Mouse (Mus musculus): ENCODE measurements around the gene Lrrc41.

The Lrrc41 gene

DNA sequence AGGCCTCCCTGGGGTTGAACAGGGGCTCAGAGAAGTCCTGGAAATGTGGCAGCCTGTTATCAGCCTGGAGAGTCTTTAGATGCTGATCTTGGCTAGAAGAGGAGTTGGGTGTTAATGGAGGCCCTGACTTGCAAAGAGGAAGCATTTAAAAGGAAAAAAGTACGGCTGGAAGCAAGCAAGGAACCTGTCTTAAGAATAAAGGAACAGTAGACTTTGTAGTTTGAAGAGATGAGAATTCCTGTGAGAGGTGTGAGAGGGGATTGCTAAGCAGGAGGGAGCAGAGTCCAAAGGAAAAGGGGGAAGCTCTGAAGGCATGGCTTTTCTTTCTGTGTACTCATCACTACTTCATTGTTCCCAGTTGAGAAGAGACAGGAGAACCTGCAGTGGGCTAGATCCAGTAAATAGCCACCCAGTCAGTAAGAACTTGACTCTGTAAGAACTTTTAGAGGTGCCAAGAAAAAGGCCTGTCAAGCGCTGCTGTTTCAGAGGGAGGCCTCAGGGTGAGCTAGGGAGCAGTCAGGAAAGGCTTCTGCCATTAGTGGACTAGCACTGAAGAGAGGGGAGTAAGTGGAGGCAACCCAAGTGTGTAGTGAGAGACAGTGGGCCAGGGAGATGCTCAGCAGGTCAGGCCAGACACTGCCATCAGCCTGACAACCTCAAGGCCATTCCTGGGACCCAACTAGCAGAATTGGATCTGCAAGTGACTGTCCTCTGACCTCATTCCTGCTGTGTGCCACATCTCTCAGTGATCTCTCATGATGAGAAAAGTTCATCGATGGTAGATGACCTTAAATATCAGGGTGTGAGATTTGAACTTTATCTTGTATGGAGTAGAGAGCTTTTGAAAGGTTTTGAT lies 2.4 kb downstream of the Lrrc41 start:
- DNase-seq (ENCODE audit: low spot score in 2 of 2), result no peak

DNA sequence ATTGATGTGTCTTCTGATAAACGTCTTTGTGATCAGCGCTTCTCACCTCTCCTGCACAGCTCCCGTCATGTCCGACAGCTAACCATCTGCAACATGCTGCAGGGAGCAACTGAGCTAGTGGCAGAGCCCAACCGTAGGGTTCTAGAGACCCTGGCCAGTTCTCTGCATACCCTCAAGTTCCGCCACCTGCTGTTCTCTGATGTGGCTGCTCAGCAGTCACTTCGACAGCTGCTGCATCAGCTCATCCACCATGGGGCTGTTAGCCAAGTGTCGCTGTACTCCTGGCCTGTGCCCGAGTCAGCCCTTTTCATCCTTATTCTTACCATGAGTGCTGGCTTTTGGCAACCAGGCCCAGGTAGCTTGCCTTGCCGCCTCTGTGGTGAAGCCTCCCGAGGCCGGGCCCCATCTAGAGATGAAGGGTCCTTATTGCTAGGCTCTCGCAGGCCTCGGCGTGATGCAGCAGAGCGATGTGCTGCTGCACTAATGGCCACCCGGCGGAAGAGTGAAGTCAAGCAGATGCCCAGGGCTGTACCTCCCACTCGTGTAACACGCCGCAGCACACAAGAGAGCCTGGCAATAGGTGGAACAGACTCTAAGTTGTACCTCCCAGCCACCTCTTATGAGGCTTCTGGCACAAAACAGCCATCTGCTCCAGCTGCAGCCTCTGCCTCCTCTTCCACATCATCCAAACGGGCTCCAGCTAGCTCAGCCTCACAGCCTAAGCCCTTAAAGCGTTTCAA lies 13.6 kb downstream of the Lrrc41 start:
- no peak for DNase-seq (ENCODE audit: low spot score in 2 of 2)

DNA sequence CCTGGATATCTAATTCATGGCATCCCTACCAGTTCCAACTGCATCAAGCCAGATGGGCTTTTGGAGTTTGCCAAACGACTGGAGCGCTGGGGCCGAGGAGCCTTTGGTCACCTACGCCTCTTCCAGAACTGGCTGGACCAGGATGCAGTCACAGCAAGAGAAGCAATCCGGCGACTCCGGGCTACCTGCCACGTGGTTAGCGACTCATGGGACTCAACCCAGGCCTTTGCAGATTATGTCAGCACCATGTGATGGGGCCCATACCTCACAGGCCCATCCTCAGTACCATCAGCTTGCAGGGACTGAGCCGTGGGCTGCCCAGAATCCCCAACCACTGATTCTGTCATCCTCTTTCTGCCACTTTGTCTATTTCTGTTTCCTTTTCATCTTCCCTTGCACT lies 21.2 kb downstream of the Lrrc41 start:
- no peak for DNase-seq (ENCODE audit: low spot score in 2 of 2)

DNA sequence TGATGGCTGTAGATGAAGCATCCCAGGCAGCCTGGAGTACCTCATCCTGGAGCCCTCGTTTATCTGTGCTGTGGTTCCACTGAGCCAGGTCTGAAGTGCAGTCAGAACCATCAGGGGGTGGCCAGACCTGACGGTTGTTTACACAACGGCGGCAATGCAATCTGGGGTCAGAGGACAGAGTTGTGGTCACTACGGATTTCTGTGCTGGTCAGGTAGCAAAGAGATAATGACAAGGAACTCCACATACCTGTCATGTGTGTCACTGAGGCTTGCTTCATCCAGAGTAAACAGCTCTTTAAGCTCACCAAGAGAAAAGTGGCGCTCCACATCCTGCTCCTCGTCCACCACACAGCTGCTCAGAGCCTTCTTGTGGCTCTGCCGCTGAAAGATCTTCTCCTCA lies 22.1 kb downstream of the Lrrc41 start:
- DNase-seq (ENCODE audit: low spot score in 2 of 2), result no peak

- DNase-seq (ENCODE audit: low spot score in 2 of 2), result no peak
Measured at GRCm38 (mm10) chr4:116100959-116101358, 25.9 kb downstream of the Lrrc41 start.

DNA sequence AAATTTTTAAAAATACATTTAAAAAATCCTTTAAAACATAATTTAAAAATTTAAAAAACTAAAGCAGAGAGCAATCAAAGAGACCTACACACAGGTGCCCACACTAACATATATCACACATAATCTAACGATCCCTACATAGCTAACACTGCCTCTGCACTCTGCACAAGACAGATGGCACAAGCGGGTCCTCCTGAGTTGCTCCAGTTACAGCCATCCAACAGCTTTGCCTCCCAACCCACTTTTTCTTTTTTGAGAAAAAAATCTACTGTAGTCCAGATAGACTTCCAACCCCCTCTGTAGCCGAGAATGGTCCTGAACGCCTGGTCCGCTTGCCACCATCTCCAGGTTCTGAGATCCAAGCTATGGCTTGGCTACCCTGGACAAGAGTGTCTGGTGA lies 30.2 kb downstream of the Lrrc41 start:
- DNase-seq (ENCODE audit: low spot score in 2 of 2), result no peak

- DNase-seq (ENCODE audit: low spot score in 2 of 2), result no peak
Measured at GRCm38 (mm10) chr4:116110695-116111094, 35.6 kb downstream of the Lrrc41 start.

DNA sequence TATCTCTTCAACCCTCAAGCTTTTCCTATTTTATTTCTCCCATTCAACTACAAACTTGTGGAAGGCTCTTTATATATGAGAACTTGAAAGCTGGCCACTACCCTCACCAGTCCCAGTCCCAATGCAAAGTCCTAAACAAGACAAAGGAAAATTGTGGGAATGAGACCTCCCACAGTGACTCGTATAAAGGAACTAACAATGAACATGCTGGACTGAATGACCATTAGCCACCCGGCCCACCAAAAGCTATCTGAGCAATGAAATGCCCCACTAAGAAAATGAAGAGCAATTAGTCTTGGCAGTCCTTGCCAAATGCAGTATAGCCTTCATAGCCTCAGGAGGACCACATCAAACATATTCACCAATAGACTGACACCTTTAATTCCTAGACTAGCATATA lies 36.4 kb downstream of the Lrrc41 start:
- DNase-seq (ENCODE audit: low spot score in 2 of 2), result no peak

- DNase-seq (ENCODE audit: low spot score in 2 of 2), result no peak
Measured at GRCm38 (mm10) chr4:116122762-116123161, 47.7 kb downstream of the Lrrc41 start.

DNA sequence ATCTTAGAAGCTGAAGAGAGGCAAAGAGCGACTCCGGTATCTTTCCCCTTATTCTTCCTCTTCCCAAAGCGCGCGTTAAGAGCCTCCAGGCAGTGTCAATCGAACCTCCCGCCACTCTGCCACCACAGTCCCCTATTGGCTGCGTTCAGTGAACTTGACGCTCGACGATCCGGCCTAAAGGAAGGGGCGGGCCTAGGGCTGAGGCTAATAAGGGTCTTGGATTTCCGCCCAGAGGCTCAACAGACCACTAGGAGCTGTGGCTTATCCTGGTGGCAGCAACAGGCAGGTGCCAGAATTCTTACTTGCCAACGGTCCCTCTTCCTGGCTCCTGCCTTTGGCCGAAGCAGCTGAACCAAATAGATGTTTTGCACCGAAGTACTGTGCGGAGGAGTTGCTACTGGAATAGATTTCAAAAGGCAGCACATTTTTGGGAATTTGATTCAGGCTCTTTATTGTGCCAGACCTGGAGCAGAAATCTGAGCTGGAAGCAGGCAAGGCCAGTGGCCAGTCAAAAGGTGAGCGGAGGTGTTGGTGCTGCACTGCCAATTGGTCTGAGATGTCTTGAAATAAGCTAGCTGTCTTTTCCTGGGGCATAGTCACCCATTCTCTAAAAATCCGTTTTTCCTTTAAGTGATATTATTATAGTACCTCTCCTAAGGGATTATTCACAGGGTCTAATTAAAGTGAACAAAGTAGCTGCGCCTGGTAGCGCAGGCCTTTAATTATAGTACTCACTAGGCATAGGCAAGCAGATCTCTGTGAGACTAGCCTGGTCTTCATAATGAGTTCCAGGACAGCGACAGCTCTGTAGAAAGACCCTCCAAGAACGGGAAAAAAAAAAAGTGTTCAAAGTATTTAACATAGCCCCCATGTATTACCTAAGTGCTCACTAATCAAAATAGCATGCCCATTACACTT lies 48.8 kb downstream of the Lrrc41 start, which contains the start of the genes Rad54l and Pomgnt1:
TSS of gene Rad54l (minus strand) at position 89 of the 918 bp plus-strand sequence.
TSS of gene Pomgnt1 (plus strand) at position 239 of the 918 bp plus-strand sequence.
- peak; percentile 58 to 70 for DNase-seq (ENCODE audit: low spot score in 2 of 2)

DNA sequence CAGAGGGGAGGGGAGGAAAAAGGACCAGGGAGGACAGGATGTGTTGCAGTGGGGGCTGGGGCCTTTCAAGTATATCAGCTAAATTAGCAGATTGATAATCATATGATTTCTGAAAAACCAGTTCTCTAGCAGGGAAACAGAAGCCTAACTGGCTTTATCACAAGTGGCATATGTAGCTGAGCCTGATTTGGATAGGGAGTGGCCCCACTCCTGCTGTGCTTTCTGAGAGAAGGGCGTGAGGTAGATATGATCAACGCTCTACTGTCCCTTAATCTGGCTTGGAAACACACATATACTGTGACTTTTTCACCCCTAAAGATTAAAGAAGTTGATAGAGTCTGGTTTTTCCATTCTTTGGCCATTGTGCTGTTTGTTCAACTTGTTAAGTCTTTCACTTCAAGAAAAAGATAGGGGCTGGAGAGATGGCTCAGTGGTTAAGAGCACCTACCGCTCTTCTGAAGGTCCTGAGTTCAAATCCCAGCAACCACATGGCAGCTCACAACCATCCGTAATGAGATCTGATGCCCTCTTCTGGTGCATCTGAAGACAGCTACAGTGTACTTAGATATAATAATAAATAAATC lies 50.8 kb downstream of the Lrrc41 start:
- no peak for DNase-seq (ENCODE audit: low spot score in 2 of 2)

- DNase-seq (ENCODE audit: low spot score in 2 of 2), result no peak
Measured at GRCm38 (mm10) chr4:116127956-116128355, 52.9 kb downstream of the Lrrc41 start.

DNA sequence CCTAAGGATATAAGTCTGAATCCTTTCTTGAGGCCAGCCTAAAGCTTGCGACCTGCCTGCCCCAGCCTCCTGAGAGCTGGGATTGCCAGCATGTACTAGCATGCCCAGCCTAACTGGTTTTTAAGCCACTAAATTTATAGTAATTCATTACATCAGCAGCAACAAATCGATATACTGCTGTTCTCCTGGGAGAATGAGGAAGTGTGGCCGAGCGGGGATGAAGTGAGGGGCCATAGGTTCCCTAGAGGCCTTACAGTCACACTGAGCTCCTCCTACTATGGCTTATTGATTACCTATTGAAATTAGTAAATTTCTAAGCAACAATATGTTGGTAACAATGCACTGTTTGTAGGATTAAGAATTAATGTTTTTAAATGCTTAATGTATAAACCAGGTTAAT lies 58.1 kb downstream of the Lrrc41 start:
- no peak for DNase-seq (ENCODE audit: low spot score in 2 of 2)

DNA sequence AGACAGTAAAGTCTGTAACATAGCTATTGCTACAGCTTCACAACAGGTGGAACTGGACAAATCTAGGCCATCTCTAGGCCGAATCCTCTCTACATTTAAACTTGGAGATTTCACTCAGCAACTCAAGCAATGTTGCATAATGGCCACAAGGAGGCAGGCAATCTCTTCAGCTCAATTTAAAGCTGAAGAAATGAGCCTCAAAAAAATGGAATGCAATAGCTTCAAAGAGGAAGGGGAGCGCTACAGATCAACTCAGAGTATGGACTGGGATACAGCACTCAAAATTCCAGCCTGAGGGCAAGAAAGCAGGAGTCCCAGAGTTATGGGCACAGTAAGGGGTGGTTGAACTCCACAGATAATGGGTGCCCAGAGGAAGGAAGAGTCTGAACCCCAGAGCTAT lies 59.9 kb downstream of the Lrrc41 start:
- no peak for DNase-seq (ENCODE audit: low spot score in 2 of 2)

GRCm38 (mm10) chr4:116137421-116137996 lies 62.4 kb downstream of the Lrrc41 start:
- no peak for DNase-seq (ENCODE audit: low spot score in 2 of 2)

DNA sequence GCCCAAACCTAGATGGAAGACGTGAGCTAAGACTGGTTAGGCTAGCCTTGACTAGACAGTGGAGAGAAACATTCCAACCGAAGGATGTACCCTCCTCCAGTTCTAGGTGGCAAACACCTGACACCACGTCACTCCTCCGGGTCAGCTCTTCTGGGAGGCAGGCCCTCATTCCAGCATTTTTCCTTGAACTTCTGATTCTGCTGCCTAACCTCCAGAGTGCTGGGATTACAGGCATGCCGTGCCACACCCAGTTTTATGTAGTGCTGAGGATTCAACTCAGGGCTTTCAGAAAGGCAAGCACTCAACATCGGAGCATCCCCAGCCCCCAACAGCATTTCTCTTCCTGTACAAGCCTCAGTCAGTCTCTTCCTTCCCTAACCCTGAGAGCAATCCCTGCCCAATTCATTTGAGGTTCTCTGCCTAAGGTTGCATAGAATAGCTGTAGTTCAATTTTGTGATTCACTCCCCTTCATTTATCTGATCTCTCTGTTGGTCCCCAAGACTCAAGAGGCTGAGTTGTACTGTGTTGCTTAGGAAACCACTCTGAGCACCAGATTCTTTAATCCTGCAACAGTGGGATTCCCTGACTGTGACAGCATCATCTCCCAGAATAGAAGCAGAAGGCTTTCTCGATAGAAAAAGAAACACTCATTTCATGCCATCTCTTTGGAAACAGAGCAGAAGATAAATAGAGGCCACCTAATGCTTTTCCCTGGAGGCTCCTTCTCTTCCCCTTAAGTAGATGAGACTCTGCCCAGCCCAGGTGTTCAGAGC lies 65.9 kb downstream of the Lrrc41 start:
- DNase-seq (ENCODE audit: low spot score in 2 of 2), result no peak

DNA sequence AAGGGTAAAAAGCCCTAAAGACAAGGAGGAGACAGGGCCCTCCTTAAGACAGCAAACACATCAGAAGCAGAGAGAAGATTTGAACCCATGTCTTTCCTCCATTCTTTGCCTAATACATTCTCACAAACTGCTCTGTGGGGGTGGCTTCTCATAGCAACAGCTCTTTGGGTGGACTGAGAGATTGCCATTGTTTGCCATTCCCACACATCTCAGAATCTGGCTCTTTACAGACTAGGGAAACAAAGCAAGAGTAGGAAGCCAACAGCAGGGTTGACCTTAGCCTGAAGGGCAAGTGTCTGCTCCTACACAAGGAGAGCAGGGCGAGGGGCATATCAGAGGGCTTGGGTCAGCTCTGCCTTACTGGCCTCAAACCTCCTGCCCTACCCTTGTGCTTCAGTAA lies 66.7 kb downstream of the Lrrc41 start:
- no peak for DNase-seq (ENCODE audit: low spot score in 2 of 2)

- no peak for DNase-seq (ENCODE audit: low spot score in 2 of 2)
Measured at GRCm38 (mm10) chr4:116142269-116142668, 67.2 kb downstream of the Lrrc41 start.

GRCm38 (mm10) chr4:116143317-116143811 lies 68.3 kb downstream of the Lrrc41 start:
- no peak for DNase-seq (ENCODE audit: low spot score in 2 of 2)

All from spleen, postnatal 14 days (tissue).